Mouse (Mus musculus) erythroid progenitor cell, adult 5-6 weeks (primary cell): ENCODE data around the gene Olfr109. TPM values are rescaled to one million over a fixed set of nuclear protein-coding genes. Genes with fewer than 3 reads are reported as not detected.

Source experiments
- ATAC-seq: replicated peaks from 2 replicates; pipeline ENCODE4 v1.8.0; 2016; ENCODE audit warnings: moderate number of reproducible peaks, mild to moderate bottlenecking, moderate TSS enrichment, inconsistent platforms; ENCODE audit not compliant: poor library complexity, low FRiP score, severe bottlenecking
- total RNA-seq, 2 experiments: library from RNA; stranded (forward) in 1 of 2; stranded (reverse) in 1 of 2; fragments of 150-400 nt in 1 of 2; fragments of 186-747, 209-891 nt in 1 of 2; gene quantifications; 2 replicates each; pipeline versions ENCODE4 v1.2.3 to v1.2.4; 2015 to 2017; ENCODE audit warnings: low replicate concordance in 2 of 2

Olfr109 gene
- total RNA-seq (2015; ENCODE audit: low replicate concordance), result not detected in 2 replicates
- total RNA-seq (2017; ENCODE audit: low replicate concordance), result not detected in 2 replicates

- no peak for ATAC-seq
Observed at GRCm38 (mm10) chr17:37458616-37459015, at the start of gene Olfr109. TSS of gene Olfr109 (plus strand) at chr17:37458916.

- no peak for ATAC-seq
Observed at GRCm38 (mm10) chr17:37413380-37413779, 45.3 kb upstream of the Olfr109 start.

- ATAC-seq, result no peak
Observed at GRCm38 (mm10) chr17:37445180-37445579, 13.5 kb upstream of the Olfr109 start, which contains the start of gene Olfr108. TSS of gene Olfr108 (plus strand) at chr17:37445480.

GRCm38 (mm10) chr17:37483452-37483851 is 24.7 kb downstream of the Olfr109 start, which contains the start of gene H2-M2:
TSS of gene H2-M2 (minus strand) at chr17:37483552.
- no peak for ATAC-seq

- no peak for ATAC-seq
Observed at GRCm38 (mm10) chr17:37491930-37492518, 33.3 kb downstream of the Olfr109 start, which contains the start of gene Olfr110. TSS of gene Olfr110 (plus strand) at chr17:37492468.

GRCm38 (mm10) chr17:37507730-37508129 is 49.0 kb downstream of the Olfr109 start, which contains the start of gene Olfr111:
TSS of gene Olfr111 (plus strand) at chr17:37508030.
- ATAC-seq, result no peak

Other genes starting within 250 kb of the Olfr109 start
- not detected in 2 replicates for gene Olfr95, start 245.8 kb upstream of the Olfr109 start, total RNA-seq (2015; ENCODE audit: low replicate concordance)
- not detected in 2 replicates for gene Olfr95, start 245.8 kb upstream of the Olfr109 start, total RNA-seq (2017; ENCODE audit: low replicate concordance)
- not detected in 2 replicates for gene Olfr96, start 238.8 kb upstream of the Olfr109 start, total RNA-seq (2015; ENCODE audit: low replicate concordance)
- gene Olfr96, start 238.8 kb upstream of the Olfr109 start, total RNA-seq (2017; ENCODE audit: low replicate concordance), result not detected in 2 replicates
- gene Olfr97, start 221.6 kb upstream of the Olfr109 start, total RNA-seq (2015; ENCODE audit: low replicate concordance), result not detected in 2 replicates
- not detected in 2 replicates for gene Olfr97, start 221.6 kb upstream of the Olfr109 start, total RNA-seq (2017; ENCODE audit: low replicate concordance)
- not detected in 2 replicates for gene Olfr98, start 195.2 kb upstream of the Olfr109 start, total RNA-seq (2015; ENCODE audit: low replicate concordance)
- not detected in 2 replicates for gene Olfr98, start 195.2 kb upstream of the Olfr109 start, total RNA-seq (2017; ENCODE audit: low replicate concordance)
- 1.3 TPM in 1 of 2 replicates, not detected in the other for gene H2-M3, start 188.7 kb upstream of the Olfr109 start, total RNA-seq (2015; ENCODE audit: low replicate concordance)
- 5.3 and 6.8 TPM in 2 replicates for gene H2-M3, start 188.7 kb upstream of the Olfr109 start, total RNA-seq (2017; ENCODE audit: low replicate concordance)
- gene Olfr99, start 175.5 kb upstream of the Olfr109 start, total RNA-seq (2015; ENCODE audit: low replicate concordance), result not detected in 2 replicates
- not detected in 2 replicates for gene Olfr99, start 175.5 kb upstream of the Olfr109 start, total RNA-seq (2017; ENCODE audit: low replicate concordance)
- not detected in 2 replicates for gene Olfr101, start 154.6 kb upstream of the Olfr109 start, total RNA-seq (2015; ENCODE audit: low replicate concordance)
- gene Olfr101, start 154.6 kb upstream of the Olfr109 start, total RNA-seq (2017; ENCODE audit: low replicate concordance), result not detected in 2 replicates
- gene Olfr102, start 141.9 kb upstream of the Olfr109 start, total RNA-seq (2015; ENCODE audit: low replicate concordance), result not detected in 2 replicates
- not detected in 2 replicates for gene Olfr102, start 141.9 kb upstream of the Olfr109 start, total RNA-seq (2017; ENCODE audit: low replicate concordance)
- not detected in 2 replicates for gene Olfr103, start 119.2 kb upstream of the Olfr109 start, total RNA-seq (2015; ENCODE audit: low replicate concordance)
- not detected in 2 replicates for gene Olfr103, start 119.2 kb upstream of the Olfr109 start, total RNA-seq (2017; ENCODE audit: low replicate concordance)
- not detected in 2 replicates for gene Olfr104-ps, start 99.3 kb upstream of the Olfr109 start, total RNA-seq (2015; ENCODE audit: low replicate concordance)
- not detected in 2 replicates for gene Olfr104-ps, start 99.3 kb upstream of the Olfr109 start, total RNA-seq (2017; ENCODE audit: low replicate concordance)
- gene Olfr105-ps, start 79.9 kb upstream of the Olfr109 start, total RNA-seq (2015; ENCODE audit: low replicate concordance), result not detected in 2 replicates
- not detected in 2 replicates for gene Olfr105-ps, start 79.9 kb upstream of the Olfr109 start, total RNA-seq (2017; ENCODE audit: low replicate concordance)
- not detected in 2 replicates for gene Olfr106-ps, start 68.5 kb upstream of the Olfr109 start, total RNA-seq (2015; ENCODE audit: low replicate concordance)
- gene Olfr106-ps, start 68.5 kb upstream of the Olfr109 start, total RNA-seq (2017; ENCODE audit: low replicate concordance), result not detected in 2 replicates
- not detected in 2 replicates for gene Olfr107, start 59.7 kb upstream of the Olfr109 start, total RNA-seq (2015; ENCODE audit: low replicate concordance)
- gene Olfr107, start 59.7 kb upstream of the Olfr109 start, total RNA-seq (2017; ENCODE audit: low replicate concordance), result not detected in 2 replicates
- not detected in 2 replicates for gene Olfr108, start 13.4 kb upstream of the Olfr109 start, total RNA-seq (2015; ENCODE audit: low replicate concordance)
- not detected in 2 replicates for gene Olfr108, start 13.4 kb upstream of the Olfr109 start, total RNA-seq (2017; ENCODE audit: low replicate concordance)
- not detected in 2 replicates for gene H2-M2, start 24.6 kb downstream of the Olfr109 start, total RNA-seq (2015; ENCODE audit: low replicate concordance)
- gene H2-M2, start 24.6 kb downstream of the Olfr109 start, total RNA-seq (2017; ENCODE audit: low replicate concordance), result not detected in 2 replicates
- not detected in 2 replicates for gene Olfr110, start 33.6 kb downstream of the Olfr109 start, total RNA-seq (2015; ENCODE audit: low replicate concordance)
- not detected in 2 replicates for gene Olfr110, start 33.6 kb downstream of the Olfr109 start, total RNA-seq (2017; ENCODE audit: low replicate concordance)
- gene Olfr111, start 49.1 kb downstream of the Olfr109 start, total RNA-seq (2015; ENCODE audit: low replicate concordance), result not detected in 2 replicates
- not detected in 2 replicates for gene Olfr111, start 49.1 kb downstream of the Olfr109 start, total RNA-seq (2017; ENCODE audit: low replicate concordance)
- gene Olfr112, start 110.5 kb downstream of the Olfr109 start, total RNA-seq (2015; ENCODE audit: low replicate concordance), result not detected in 2 replicates
- not detected in 2 replicates for gene Olfr112, start 110.5 kb downstream of the Olfr109 start, total RNA-seq (2017; ENCODE audit: low replicate concordance)
- not detected in 2 replicates for gene Olfr113, start 118.7 kb downstream of the Olfr109 start, total RNA-seq (2015; ENCODE audit: low replicate concordance)
- gene Olfr113, start 118.7 kb downstream of the Olfr109 start, total RNA-seq (2017; ENCODE audit: low replicate concordance), result not detected in 2 replicates
- not detected in 2 replicates for gene Olfr114, start 133.8 kb downstream of the Olfr109 start, total RNA-seq (2015; ENCODE audit: low replicate concordance)
- not detected in 2 replicates for gene Olfr114, start 133.8 kb downstream of the Olfr109 start, total RNA-seq (2017; ENCODE audit: low replicate concordance)
- gene Olfr115, start 168.2 kb downstream of the Olfr109 start, total RNA-seq (2015; ENCODE audit: low replicate concordance), result not detected in 2 replicates
- not detected in 2 replicates for gene Olfr115, start 168.2 kb downstream of the Olfr109 start, total RNA-seq (2017; ENCODE audit: low replicate concordance)
- not detected in 2 replicates for gene Olfr116, start 168.3 kb downstream of the Olfr109 start, total RNA-seq (2015; ENCODE audit: low replicate concordance)
- not detected in 2 replicates for gene Olfr116, start 168.3 kb downstream of the Olfr109 start, total RNA-seq (2017; ENCODE audit: low replicate concordance)
- not detected in 2 replicates for gene Olfr117, start 204.9 kb downstream of the Olfr109 start, total RNA-seq (2015; ENCODE audit: low replicate concordance)
- gene Olfr117, start 204.9 kb downstream of the Olfr109 start, total RNA-seq (2017; ENCODE audit: low replicate concordance), result not detected in 2 replicates
- not detected in 2 replicates for gene Olfr118, start 208.1 kb downstream of the Olfr109 start, total RNA-seq (2015; ENCODE audit: low replicate concordance)
- not detected in 2 replicates for gene Olfr118, start 208.1 kb downstream of the Olfr109 start, total RNA-seq (2017; ENCODE audit: low replicate concordance)
- not detected in 2 replicates for gene Olfr119, start 237.6 kb downstream of the Olfr109 start, total RNA-seq (2015; ENCODE audit: low replicate concordance)
- not detected in 2 replicates for gene Olfr119, start 237.6 kb downstream of the Olfr109 start, total RNA-seq (2017; ENCODE audit: low replicate concordance)